Mouse (Mus musculus): ENCODE measurements around the gene Dgkg. TPM values are rescaled to one million over a fixed set of nuclear protein-coding genes. Genes with fewer than 3 reads are reported as not detected.

The Dgkg gene
- total RNA-seq, 2 experiments from 2014 or later = 31.0 to 44.2 TPM

DNA sequence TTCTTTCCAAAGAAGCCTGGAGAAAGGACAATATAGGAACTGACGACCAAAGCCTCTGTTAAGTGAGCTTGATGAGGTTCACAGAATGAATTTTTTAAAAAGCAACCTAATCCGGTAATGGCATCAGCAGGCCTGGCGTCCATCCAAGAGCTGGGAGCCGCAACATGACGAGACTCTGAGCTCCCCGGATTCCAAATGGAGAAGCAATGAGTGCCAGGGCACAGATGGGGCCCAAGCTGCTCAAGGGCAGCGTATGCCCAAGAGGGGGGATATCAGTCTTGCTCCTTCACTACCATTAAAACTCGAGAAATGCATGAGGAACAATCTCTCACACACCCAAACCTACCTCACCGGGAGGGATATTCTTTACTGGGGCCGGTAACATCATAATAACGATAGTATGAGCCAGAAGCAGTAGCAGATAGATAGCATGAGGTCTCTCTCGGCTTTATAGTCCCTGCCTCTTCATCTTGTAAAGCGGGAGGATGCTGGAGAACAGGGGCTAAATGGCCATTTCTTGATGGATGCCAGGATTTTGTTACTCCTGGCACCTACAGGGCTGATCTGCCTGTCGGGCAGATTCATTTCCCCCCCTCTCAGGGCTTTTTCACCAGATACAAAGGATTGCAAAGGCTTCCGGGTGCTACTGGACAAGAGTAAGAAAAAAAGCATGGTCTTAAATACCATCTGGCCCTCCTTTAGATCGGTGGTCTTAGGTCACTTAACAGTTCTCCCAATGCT, 226.6 kb downstream of the Dgkg start:
- intact Hi-C loops (cut with DNase I) = loop anchor here (10.0 kb wide), 1 partner anchor 116 kb away; no protein-coding TSS in a partner anchor

DNA sequence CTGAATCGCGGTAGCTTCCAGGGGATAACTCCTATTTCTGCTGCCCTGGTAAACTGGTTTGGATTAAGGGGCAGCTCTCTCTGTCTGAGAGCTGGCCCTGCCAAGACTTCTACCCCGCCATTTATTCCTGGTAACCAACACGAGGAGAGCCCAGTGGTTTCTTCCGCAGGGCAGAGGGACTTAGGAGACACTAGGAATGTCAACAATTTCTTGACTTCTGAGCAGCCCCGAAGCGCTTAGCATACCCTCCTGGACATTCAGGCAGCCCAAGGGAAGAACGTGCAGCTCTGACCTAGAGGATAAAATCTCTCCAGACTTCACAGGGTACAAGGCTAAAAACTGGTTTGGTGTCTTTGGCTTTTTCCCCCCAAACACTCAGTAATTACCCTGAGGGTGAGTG, 227.6 kb downstream of the Dgkg start:
- DNase-seq (ENCODE audit: low spot score in 2 of 2) = no peak
- intact Hi-C loops (cut with DNase I) = no loop called here

More for the DNA sequence above, 226.6 kb downstream of the Dgkg start:
- peak; percentile 70 for DNase-seq (ENCODE audit: low spot score in 2 of 2)

DNA sequence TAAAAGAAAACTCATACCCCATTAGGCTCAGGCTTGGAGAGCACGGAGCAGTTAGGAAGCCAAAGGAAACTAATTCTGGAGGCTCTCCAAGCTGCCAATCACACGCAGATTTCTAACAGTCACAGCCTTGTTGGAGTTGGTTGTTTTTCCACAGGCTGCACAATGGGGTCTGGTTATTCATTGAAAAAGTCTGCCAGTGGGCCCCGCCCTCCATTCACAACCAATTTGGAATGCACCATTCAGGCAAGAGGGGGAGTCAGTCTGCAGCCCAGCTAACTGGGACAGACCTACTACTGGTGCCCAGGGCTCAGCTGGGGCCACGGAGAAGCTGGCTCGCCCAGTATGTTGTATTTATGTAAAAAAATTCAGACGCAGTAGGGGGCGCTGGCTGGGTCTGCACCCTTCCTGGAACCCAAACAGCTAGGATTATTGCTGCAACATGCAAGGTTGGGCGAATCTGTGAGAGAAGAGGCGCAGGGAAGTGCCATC, 228.1 kb downstream of the Dgkg start:
- DNase-seq (ENCODE audit: low spot score in 2 of 2) = peak; percentile 74 to 91
- intact Hi-C loops (cut with DNase I) = no loop called here

DNA sequence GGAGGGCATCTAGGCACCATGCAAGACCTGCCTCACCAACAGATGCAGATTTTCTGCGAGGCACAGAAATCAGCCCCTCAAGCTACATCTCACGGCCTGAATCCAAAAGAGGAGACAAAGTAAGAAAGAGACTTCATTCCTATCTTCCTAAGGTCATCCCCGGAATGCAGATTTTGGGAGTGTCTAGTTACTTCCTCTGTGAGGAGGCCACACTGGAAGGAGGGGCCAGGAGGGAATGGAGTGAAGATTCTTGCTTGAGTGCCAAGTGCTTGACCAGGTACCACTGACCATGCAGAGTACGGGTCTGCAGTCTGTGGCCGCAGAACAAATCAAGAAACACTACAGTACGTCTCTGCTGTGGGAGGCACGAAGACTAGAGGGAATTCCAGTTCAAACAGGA, 230.2 kb downstream of the Dgkg start:
- intact Hi-C loops (cut with DNase I) = no loop called here
- no peak for DNase-seq (ENCODE audit: low spot score in 2 of 2)

DNA sequence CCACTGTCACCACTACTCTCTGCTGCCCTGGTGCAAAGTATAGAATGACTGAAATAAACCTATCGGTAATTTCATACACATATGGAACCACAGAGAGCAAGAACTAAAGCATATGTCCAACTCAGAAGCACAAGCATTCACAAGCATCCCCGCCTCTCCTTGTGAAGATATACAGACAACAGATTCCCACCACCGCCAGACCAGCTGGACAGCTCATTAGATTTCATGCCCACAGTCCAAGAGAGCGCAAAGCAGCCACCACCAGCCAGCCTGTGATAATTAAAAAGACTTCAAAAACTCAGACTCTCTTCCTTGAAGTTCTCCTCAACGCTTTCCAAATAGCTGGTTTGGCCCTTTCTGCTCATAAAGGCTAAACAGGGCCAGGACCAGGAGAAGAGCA, 234.8 kb downstream of the Dgkg start:
- no peak for DNase-seq (ENCODE audit: low spot score in 2 of 2)

More for the DNA sequence above, 234.8 kb downstream of the Dgkg start:
- intact Hi-C loops (cut with DNase I) = no loop called here

Small RNAs within 50 kb of the gene (microRNA-seq; reads per million reads assigned to microRNA genes)
- gene Mir6362 (0 reads per million in 2 experiments), gene Mir8095 (0 reads per million in 2 experiments)

Other genes starting within 250 kb of the Dgkg start
- 10 to 100 TPM; 59.9 to 68.8 TPM for gene Etv5, start 217.5 kb downstream of the Dgkg start, total RNA-seq (2021)
- not detected for gene Crygs, start 154.4 kb upstream of the Dgkg start, total RNA-seq (2021)
- gene Tbccd1, start 200.4 kb upstream of the Dgkg start, total RNA-seq (2021) = 10 to 100 TPM; 12.1 to 15.4 TPM
- gene Dnajb11, start 200.6 kb upstream of the Dgkg start, total RNA-seq (2021) = 10 to 100 TPM; 69.0 to 70.0 TPM
- not detected for gene Ahsg, start 234.1 kb upstream of the Dgkg start, total RNA-seq (2021)

All from left cerebral cortex, postnatal 14 days (tissue).